Mouse (Mus musculus) cerebellum, postnatal 4 days (tissue): ENCODE results near the gene Fgd6.

Experiments used
- DNase-seq, 2 experiments: peaks; one replicate each; pipeline ENCODE4 v3.0.0; 2022; ENCODE audit warnings: low spot score in 2 of 2, mixed read lengths in 1 of 2

The Fgd6 gene

DNA sequence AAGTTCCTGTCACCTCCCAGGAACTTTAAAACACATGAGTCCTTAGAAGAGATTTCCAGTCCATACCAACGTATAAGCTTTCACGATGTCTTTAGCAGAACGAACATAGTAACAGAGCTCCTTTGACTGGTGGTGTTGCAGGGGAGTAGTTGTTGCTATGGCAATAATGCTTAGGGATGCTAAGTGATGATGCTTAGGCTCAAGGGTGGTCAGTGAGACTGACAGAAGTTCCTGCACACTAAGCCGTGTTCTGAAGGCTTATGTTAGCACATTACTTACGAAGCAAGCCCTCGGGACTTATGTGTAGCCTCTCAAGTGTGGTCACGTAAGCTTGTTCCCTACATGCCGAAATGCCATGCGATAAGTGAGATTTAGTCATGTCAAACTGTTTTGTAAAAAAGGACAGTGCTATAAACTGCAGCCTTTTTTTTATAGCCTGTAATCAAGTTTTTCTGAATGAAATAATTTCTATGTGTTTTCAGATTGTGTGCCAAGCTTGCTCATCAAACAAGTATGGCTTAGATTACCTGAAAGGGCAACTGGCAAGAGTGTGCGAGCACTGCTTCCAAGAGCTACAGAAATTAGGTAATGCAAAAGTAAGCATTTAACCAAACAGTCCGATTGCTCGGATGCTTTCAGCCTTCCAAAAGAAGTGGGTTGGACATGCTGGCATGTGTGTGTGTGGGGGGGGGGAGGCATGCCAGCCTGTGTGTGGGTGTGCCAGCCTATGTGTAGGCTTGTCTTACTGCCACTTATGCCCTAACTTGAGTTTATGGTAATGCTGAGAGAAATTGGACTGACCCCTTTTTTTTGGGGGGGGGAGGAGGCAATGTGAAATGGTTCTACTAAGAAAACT is 99.0 kb downstream of the Fgd6 start:
- DNase-seq: no peak

DNA sequence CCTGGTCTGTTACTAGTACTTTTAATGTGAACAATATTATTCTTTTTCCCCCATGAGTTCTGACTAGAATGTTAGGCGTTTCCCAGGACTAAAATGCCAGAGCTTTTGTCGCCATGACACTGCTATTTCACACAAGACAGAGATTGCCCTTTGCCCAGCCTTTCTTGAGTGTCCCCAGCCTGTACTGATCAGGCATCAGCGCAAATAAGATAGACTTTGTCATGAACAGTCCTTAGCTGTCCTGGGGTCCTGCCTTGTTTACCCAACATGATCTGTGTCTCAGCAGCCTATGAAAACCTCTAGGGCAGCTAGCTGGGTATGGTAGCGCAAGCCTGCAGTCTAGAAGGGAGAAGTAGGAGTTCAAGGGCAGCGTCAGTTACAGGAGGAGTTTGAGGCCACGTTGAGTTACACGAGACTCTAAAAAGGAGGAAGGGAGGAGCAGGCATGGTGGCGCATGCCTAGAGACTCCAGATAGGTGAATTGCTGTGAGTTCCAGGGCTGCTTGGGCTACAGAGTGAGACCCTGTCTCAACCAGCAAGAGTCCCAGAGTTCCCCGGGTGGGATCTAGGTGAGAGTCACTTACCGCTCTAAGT is 103.2 kb downstream of the Fgd6 start:
- no peak for DNase-seq

DNA sequence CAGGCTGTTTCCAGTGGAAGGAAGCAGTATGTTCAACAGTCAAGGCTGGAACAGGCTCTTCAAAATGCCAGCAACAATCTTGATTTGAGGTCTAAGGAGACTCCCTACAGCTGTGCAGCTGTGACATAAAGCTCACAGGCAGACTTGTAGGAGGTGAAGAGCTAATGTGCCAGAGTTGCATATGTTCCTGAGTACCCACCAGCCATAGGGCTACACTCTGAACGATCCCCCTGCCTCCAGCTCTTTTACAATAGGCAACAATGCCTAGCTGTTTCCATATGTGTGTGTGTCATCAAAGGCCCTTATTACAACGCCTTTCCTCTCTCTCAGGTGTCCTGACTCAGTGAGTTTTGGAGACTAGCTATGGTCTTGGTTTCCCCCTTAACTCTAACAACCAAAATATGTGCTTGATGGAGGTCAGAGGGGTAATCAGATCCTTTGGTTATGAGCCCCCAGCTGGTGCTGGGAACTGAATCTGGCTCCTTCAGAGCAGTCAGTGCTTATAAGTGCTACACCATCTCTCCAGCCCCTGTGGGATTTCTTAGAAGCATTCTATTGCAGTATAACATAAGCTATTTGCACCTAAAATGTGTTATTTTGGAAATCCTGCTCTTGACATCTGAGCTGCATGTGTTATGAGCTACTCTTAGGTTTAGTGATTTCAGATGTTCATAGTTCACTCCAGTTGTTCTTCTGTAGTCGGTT is 104.6 kb downstream of the Fgd6 start:
- DNase-seq: no peak

DNA sequence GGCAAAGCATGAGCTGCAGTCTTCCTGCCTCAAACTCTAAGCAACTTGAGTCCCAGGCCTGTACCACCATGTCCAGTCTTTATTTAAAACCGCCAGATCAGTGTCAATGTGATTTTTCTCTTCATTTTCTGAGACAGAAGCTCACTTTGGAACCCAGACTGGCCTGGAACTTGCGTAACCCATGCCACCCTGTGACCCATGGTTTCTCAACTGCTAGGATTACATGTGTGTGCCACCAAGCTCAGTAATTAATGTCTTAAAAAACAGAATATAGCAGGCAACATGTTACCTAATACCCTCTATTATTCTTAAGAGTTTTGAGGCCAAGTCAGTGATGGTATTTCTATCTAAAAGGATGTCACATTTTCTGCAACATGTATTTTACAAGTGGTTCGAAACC is 106.6 kb downstream of the Fgd6 start:
- DNase-seq: no peak

DNA sequence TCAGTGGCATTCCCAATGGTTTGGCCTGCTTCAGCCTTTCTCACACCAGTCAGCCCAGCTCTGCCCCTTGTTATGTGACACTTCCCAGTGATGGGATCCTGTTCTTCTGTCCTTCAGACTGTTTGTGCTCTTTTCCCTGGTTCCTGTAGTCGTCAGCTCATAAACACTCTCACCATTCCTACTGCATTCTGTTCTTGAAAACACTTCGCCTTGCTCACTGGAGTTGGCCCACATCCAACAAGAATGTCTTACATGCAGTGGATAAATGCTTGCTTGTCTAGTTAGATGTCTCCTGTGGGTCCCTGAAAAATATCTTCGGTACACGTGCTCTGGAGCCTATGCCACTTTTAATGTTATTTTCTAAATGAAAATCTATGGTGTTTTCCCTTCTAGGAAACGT is 108.8 kb downstream of the Fgd6 start:
- DNase-seq: no peak

DNA sequence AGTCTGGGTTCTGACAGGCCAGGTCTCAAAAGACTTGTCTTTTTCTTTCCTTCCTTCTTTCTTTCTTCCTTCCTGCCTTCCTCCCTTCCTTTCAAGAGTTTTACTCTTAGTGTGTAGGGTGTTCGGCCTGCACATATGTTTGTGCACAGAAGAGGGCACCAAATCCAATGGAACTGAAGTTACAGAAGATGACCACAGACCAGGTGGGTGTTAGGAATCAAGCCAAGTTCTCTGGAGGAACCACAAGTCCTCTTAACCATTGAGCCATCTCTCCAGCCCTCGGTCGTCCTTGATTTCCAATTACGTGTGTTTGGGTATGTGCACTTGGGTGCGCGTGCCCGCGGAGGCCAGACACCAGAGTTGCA is 111.6 kb downstream of the Fgd6 start:
- DNase-seq: no peak

DNA sequence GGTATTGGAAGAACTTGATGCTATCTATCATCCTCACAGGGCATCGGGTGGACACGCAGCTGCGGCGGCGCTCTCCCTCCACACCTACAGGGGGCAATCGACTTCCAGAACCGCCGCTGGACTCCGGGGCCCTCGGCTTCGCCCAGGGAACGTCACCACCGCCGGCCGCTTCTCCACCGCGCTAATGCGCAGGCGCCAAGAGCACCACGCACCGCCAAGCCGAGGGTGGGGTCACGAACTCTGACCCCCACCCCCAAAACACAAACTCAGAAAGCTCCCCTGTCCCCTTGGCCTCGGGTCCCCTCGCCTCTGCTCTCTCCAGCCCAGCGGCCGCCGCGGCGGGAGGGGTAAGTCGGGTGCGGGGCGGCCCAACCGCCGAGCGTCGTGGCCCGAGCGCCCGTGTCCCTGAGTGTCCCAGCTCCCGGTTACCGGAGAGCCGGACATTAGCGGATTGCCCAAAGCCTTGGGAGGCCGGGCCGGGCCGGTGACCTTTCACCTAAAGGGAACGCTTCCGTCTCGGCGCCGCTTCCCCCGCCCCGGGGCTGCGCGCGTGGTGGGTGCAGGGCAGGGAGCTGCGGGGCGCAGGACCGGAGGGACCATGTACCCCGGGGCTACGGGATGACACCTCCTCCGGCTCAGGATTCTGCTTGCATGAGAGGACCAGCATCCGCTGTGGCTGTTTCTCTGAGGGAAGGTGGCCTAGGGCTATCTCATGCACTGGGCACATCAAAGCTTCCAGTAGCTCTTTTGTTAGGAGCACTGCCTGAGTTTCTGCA is 112.1 kb downstream of the Fgd6 start, which contains the start of gene Nr2c1:
Nr2c1 (plus strand) TSS at position 268 of the 776 bp plus-strand sequence.
- peak; percentile 80 to 86 for DNase-seq

DNA sequence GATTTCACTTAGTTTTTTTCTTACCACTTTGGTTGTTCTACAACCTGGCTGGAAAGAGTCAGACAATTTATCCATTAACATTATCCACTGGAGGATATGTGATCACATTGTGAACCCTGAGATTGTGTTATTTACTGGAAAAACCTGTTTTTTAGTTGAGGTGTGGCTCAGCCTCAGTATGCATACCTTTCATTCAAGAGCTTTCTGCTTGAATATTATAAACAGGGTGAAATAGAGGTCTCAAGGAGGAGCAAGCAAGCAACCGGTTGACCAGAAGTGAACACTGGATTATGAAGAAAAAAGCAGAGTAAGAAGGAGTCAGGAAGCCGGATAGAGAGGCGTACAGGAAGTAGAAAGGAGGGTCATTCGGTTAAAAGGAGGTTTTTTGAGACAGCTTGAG is 115.7 kb downstream of the Fgd6 start:
- DNase-seq: no peak

DNA sequence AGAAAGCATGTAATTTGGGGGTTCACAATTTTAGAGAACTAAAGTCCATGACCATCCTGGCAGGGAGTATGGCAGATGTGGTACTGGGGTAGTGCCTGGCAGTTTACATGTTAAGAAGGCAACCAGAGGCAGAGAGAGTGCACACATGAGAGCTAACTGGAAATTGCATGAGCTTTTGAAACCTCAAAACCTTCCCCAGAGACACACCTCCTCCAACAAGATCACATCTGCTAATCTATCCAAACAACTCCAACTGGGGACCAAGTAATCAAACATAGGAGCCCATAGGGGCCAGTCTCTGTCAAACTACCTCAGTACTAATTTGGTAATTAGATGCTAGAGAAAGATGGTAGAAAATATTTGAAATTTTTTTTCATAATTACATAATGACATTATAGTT is 118.0 kb downstream of the Fgd6 start:
- DNase-seq: no peak

DNA sequence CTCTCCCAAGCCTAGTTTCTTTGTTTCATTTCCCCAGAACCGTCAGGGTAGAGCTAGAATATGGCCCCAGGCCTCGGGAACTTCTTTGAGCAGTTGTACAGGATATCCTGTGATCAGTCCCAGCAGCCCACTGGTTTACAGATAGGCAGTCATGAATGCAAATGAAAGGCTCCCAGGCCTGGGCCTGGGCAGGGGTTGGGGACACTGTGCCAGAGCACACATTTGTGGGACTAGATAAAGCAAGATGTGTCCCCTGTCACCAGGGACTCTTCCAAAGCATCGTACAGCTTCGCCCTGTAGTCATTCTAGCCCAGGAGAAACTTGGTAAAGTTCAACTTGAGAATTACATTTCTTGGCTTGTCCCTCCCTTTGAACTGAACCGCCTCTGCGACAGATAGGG is 123.2 kb downstream of the Fgd6 start:
- no peak for DNase-seq

DNA sequence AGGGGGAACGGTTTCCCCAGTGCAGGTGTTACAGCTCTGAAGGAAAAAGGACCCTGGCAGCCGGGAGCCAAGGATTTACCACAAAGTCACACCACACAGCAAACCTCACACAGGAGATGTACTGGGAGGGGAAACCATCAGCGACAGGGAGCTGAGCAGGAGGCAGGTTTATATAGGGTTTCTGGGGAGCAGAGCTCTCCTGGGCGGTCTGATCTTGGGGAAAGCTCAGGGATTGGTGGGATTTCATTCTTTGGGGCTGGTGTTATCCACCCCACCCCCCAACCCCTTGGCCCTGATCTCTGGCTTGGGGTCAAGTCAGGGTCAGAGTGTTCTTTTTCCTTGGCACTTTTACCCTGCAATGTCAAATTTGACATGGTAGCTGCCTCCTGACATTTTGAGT is 123.6 kb downstream of the Fgd6 start:
- no peak for DNase-seq

DNA sequence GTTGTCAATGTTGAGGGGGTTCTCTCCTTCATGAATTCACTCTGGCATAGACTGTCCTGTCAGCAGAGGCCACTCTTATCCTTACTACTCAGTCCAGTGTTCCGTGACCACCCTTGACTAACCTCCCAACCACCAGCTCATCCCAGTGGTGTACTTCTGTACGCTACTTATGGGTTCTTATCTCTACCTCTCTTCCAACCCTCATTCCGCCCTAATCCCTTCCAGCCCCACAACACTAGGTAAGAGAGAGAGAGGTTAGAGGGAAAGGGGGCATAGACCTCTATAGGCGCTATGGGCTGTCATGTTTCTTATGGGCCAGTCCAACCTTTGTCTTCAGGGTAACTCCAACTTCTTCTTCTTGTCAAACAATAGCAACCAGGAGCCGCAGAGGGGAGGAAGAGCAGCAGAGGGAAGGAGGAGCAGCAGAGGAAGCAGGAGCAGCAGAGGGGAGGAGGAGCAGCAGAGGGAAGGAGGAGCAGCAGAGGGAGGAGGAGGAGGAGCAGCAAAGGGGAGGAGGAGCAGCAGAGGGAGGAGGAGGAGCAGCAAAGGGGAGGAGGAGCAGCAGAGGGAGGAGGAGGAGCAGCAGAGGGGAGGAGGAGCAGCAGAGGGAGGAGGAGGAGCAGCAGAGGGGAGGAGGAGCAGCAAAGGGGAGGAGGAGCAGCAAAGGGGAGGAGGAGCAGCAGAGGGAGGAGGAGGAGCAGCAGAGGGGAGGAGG is 125.4 kb downstream of the Fgd6 start:
- DNase-seq: no peak

DNA sequence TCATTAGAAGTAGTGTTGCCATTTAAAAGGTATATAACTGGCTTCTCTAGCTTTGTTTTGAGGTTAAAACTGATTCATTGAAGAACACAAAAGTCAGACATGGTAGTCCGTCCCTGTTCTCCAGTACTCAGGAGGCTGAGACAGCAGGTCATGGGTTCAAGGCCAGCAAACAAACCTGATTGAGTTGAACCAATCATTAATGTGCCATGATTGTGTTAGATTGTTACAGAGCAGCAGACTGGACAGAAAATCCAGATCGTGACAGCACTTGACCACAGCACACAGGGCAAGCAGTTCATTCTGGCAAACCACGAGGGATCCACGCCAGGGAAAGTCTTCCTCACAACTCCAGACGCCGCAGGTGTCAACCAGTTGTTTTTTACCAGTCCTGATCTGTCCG is 126.2 kb downstream of the Fgd6 start:
- DNase-seq: no peak

DNA sequence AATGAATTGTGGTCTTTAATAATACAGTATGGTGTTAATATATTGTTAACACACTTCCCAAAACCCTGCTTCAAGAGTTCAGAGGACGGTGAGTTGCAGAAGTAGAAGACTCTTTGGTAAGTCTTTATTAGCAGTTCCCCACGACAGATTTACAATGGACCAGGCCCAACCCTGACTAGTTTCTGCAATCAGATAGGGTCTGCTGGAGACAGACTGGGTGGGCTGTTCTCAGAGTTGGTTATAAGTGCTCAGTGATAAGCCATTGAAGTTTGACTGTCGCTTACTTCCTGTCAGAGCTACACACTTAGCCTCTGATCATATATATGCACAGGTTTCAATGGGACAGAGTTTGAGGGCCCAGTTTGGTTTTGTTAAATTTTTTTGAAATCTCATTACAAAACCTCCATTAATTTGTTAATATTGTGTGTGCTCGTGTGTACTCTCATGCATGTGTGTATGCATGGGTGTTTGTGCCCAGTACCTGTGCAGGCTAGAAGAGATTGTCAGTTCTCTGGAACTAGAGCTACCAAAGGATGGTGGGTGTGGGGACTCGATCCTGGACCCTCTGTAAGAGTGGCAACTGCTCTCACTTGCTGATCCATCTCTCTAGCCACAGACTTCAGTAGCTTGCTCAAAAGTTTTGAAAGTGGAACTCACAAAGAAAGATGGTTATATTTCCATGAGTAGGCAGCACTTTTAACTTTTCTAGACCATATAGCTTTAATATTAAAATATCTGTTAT is 128.5 kb downstream of the Fgd6 start:
- no peak for DNase-seq

DNA sequence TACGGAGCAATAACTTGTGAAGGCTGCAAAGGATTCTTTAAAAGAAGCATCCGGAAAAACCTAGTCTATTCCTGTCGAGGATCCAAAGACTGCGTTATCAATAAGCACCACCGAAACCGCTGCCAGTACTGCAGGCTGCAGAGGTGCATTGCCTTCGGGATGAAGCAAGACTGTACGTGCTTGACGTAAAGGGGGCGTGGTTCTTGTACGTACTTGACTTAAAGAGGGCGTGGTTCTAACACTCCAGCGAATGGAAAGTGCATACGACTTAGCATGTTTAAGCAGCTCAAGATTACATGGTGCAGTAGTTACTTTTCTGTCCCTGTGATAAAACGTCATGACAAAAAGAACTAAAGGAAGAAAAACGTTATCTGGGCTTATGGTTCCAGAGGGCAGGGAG is 129.6 kb downstream of the Fgd6 start:
- DNase-seq: no peak

DNA sequence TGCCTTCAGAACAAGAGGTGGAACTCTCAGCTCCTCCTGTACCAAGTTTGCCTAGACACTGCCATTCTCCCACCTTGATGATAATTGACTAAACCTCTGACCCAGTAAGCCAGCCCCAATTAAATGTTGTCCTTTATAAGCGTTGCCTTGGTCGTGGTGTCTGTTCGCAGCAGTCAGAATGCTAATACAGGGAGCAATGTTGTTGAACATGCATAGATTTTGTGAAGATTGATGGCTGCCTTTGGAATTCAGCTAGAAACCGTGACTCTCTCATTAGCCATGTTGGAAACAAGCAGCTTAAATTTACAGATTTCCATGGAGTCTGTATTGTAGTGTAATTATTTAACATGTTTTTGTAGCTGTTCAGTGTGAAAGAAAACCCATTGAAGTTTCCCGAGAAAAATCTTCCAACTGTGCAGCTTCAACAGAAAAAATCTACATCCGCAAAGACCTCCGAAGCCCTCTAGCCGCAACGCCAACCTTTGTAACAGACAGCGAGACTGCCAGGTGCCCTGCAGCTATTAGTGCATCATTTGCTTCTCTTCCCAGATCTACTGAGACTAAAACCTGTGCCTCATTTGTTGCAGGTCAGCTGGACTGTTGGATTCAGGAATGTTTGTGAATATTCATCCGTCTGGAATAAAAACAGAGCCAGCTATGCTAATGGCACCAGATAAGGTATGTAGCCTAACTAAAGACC is 131.4 kb downstream of the Fgd6 start:
- peak in 1 of 2 experiments; percentile 13 for DNase-seq

DNA sequence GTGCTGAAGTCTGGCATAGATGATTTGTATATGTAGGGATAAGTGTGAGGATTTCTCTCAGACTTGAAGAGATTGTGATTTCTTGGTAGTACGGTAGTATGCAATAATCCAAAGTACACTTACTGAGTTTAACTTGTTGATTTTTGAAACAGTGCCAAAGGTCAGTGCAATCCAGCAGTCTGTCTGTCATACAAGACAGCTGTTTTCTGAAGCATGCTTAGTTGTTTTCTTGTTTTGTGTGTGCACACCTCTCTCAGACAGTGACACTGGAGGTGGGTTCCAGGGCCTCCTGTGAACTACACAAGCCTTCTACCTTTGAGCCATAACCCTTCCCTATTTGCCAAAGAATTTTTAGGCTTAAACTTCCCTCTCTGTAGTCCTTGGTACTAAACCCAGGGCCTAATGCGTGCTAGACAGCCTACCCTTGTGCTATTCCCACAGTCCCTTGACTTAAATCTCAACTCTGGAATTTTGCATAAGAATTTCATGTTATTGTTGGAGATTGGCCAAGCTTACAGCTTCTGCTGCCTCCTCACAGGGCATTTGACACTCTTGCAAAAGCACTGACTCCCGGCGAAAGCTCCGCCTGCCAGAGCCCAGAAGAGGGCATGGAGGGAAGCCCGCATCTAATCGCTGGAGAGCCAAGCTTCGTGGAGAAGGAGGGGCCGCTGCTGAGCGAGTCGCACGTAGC is 135.8 kb downstream of the Fgd6 start:
- no peak for DNase-seq

DNA sequence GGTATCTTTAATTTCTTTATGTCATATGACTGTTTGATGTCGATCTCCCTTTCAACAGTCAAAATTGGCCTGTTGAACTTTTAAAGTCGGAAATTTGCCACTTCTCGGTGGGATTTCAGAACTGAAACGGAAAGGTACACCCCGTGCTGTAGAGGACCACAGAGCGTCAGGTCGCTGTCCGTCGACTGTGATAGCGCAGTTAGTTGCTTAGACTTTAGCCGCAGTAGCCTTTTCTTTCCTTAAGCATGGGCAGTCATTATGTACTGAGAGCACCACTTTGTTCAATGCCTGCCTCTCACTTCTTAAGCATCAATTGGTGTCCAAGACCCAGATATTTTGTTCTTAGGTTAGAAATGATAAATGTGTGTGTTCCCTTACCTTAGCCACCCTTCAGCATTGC is 136.3 kb downstream of the Fgd6 start:
- no peak for DNase-seq

DNA sequence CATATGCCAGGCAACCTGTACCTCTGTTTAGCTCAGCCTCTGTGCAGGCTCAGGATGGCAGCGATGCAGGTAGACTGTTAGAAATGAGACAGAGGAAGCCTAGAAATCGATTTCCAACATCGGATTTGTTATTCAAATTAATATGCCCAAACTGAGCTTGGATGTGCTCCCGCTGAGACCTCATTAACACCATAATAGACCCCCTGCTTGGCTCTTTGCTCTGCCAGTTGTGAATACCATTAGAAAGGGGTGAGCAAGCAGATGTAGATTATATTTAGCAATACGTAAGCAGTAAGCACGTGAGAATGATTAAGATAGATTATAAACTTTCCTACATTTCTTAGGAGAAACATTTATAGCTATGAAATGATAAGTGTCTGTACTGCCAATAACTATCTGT is 136.9 kb downstream of the Fgd6 start:
- DNase-seq: no peak

DNA sequence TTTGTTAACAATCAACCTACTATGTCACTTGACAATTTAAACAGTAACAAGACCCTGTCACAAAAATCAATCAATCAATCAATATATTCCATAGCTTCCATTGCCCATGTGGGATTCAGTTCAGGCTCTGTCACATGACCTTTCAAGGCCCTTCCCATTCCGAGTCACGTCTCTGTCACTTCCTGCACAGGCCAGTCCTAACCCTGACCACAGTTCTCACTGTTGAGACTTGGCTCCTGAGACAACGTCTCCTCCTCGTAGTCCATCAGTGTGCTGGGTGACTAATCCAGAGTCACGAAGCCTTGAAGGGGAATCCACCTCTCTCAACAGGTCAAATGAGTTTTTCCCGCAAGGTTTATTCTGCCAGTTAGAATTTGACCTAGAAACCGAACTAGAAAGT is 138.9 kb downstream of the Fgd6 start:
- DNase-seq: no peak
